Comparison of ENCODE assay signal across 8 mouse cellular contexts in the genomic region with DNA sequence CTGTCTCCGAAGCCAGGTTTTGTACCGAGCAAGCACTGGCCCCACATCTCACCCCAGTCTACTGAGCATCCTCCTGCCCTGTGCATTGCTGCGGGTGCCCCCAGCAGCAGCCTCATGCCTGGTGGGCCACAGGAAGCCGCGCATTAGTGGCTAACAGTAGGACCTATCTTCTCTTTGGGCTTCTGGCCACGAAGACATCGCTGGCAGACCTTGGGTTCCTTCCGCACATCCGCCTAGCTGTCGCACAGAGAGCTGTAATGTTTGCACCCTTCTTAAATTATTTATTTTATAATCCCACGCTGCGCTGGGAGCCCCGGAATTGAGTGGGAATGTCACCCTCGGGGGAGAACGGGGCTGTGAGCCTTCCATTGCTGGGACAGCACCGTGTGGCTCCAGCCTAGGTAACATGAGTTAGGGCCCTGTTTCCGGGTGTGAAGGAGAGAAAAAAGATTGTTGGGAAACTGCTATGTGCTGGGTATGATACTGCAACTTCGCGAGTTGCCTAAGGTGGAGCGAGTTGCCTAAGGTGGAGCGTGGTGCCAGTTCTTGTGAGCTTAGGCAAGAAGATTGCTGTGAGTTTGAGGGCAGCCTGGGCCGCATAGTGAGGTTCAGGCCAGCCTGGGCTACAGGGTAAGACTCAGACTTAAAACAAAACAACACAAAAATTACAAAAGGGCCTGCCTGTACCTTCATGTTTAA. TPM values are rescaled to one million over a fixed set of nuclear protein-coding genes. Genes with fewer than 3 reads are reported as not detected.
A peak's percentile ranks its signal among the peaks of the same experiment; 100 is the strongest.
DNase-seq lines count a peak whose midpoint lies in the region; ATAC-seq lines count a peak whose summit lies in the region.

No protein-coding gene starts in this region.

- H3K4me1 ChIP-seq in heart, embryonic 10.5 days: peaks cover 83% of the 10 kb centered on the region
- peaks cover 64% of the 10 kb centered on the region for H3K4me1 ChIP-seq in embryonic facial prominence, embryonic 13.5 days
- peaks cover 48% of the 10 kb centered on the region for H3K4me1 ChIP-seq in intestine, embryonic 14.5 days (replicated peaks; ENCODE audit: control insufficient read depth, insufficient read depth, low read length)
- H3K4me1 ChIP-seq in midbrain, embryonic 13.5 days (replicated peaks): peaks cover 62% of the 10 kb centered on the region

- DNase-seq in heart, embryonic 10.5 days (ENCODE audit: low spot score): no peak
- DNase-seq in heart, adult 11 months: no peak
- DNase-seq in CD4-positive, CD25-positive, alpha-beta regulatory T cell, adult 2 months (ENCODE audit: low read depth, low spot score): peak; percentile 38
- no peak for DNase-seq in intestine, embryonic 14.5 days (ENCODE audit: low spot score)
- DNase-seq in urinary bladder, postnatal 10 days (ENCODE audit: low spot score): no peak
- DNase-seq in cerebellum, postnatal 36 days: no peak

- peak overlapping the region; percentile 84 for H3K27ac ChIP-seq in heart, embryonic 10.5 days
- H3K27ac ChIP-seq in embryonic facial prominence, embryonic 13.5 days: peak overlapping the region; percentile 78
- H3K27ac ChIP-seq in intestine, embryonic 14.5 days (ENCODE audit: low read depth): peak overlapping the region; percentile 77; the same call in 1 of the 2 replicates
- peak overlapping the region; percentile 44; the same call in 1 of the 2 replicates for H3K27ac ChIP-seq in midbrain, embryonic 13.5 days

- peak overlapping the region; percentile 80 for H3K4me2 ChIP-seq in embryonic facial prominence, embryonic 13.5 days
- H3K4me2 ChIP-seq in intestine, embryonic 14.5 days (ENCODE audit: low read length): peak overlapping the region; percentile 94
- peak overlapping the region; percentile 62 for H3K4me2 ChIP-seq in midbrain, embryonic 13.5 days (replicated peaks)

- H3K9ac ChIP-seq in embryonic facial prominence, embryonic 13.5 days: peak overlapping the region; percentile 83
- peak overlapping the region; percentile 73 for H3K9ac ChIP-seq in intestine, embryonic 14.5 days (ENCODE audit: low read length)
- peak overlapping the region; percentile 79 for H3K9ac ChIP-seq in midbrain, embryonic 13.5 days (replicated peaks)

- H3K9me3 ChIP-seq in heart, embryonic 10.5 days: no peaks in the 10 kb centered on the region
- H3K9me3 ChIP-seq in embryonic facial prominence, embryonic 13.5 days: no peaks in the 10 kb centered on the region
- H3K9me3 ChIP-seq in intestine, embryonic 14.5 days (ENCODE audit: control insufficient read depth, low read length): no peaks in the 10 kb centered on the region
- no peaks in the 10 kb centered on the region for H3K9me3 ChIP-seq in midbrain, embryonic 13.5 days

- WGBS in heart, embryonic 10.5 days: 43% methylated on average over 22 of the region's 22 CpGs
- 29% methylated on average over 22 of the region's 22 CpGs for WGBS in embryonic facial prominence, embryonic 13.5 days
- 27% methylated on average over 22 of the region's 22 CpGs for WGBS in intestine, embryonic 14.5 days
- 44% methylated on average over 22 of the region's 22 CpGs for WGBS in midbrain, embryonic 13.5 days

- no peak for ATAC-seq in embryonic facial prominence, embryonic 13.5 days (ENCODE audit: insufficient number of reproducible peaks, insufficient read depth, low FRiP score, low TSS enrichment, low read depth)
- no peak for ATAC-seq in intestine, embryonic 14.5 days (replicated peaks; ENCODE audit: low FRiP score, low TSS enrichment, low read depth)
- peak; percentile 13 for ATAC-seq in midbrain, embryonic 13.5 days

- H3K36me3 ChIP-seq in heart, embryonic 10.5 days: no peaks in the 10 kb centered on the region
- H3K36me3 ChIP-seq in embryonic facial prominence, embryonic 13.5 days: 0 out of 2 replicates have a peak, but pooled peaks cover under 1% of the 10 kb centered on the region
- no peaks in the 10 kb centered on the region for H3K36me3 ChIP-seq in intestine, embryonic 14.5 days (ENCODE audit: control insufficient read depth, insufficient read depth, low read length)
- H3K36me3 ChIP-seq in midbrain, embryonic 13.5 days: no peaks in the 10 kb centered on the region

- no peaks in the 10 kb centered on the region for H3K27me3 ChIP-seq in heart, embryonic 10.5 days (ENCODE audit: insufficient read depth, poor library complexity, severe bottlenecking)
- no peaks in the 10 kb centered on the region; the same call in 1 of the 2 replicates for H3K27me3 ChIP-seq in embryonic facial prominence, embryonic 13.5 days
- no peaks in the 10 kb centered on the region for H3K27me3 ChIP-seq in intestine, embryonic 14.5 days (replicated peaks; ENCODE audit: control insufficient read depth, insufficient read depth, low read length)
- H3K27me3 ChIP-seq in midbrain, embryonic 13.5 days: peaks cover 12% of the 10 kb centered on the region

- H3K4me3 ChIP-seq in heart, embryonic 10.5 days: peak overlapping the region; percentile 72
- peak overlapping the region; percentile 67 for H3K4me3 ChIP-seq in embryonic facial prominence, embryonic 13.5 days
- H3K4me3 ChIP-seq in intestine, embryonic 14.5 days (ENCODE audit: low read depth, low read length): peak overlapping the region; percentile 74
- H3K4me3 ChIP-seq in midbrain, embryonic 13.5 days (replicated peaks): peak overlapping the region; percentile 58

RNA-seq across cellular contexts. Expression of a gene that starts 0.9 kb away (rescaled TPM):
- 26.7 and 26.9 TPM in 2 replicates for polyA plus RNA-seq in heart, embryonic 10.5 days (2016; fragmentation: Nextera tagmentation; extraction: Ambion mirVana)
- 18.4 and 18.7 TPM in 2 replicates for polyA plus RNA-seq in embryonic facial prominence, embryonic 13.5 days (2015; fragmentation: Nextera tagmentation; extraction: Ambion mirVana)
- 20.7 TPM in 2 replicates for polyA plus RNA-seq in intestine, embryonic 14.5 days (2014; fragmentation: Nextera tagmentation; extraction: Ambion mirVana)
- 13.4 and 15.2 TPM in 2 replicates for polyA plus RNA-seq in midbrain, embryonic 13.5 days (2015; fragmentation: Nextera tagmentation; extraction: Ambion mirVana)

RNA-seq across cellular contexts. Expression of a gene that starts 58.6 kb away (rescaled TPM):
- polyA plus RNA-seq in heart, embryonic 10.5 days (2016; fragmentation: Nextera tagmentation; extraction: Ambion mirVana): not detected in 2 replicates
- polyA plus RNA-seq in embryonic facial prominence, embryonic 13.5 days (2015; fragmentation: Nextera tagmentation; extraction: Ambion mirVana): not detected in 2 replicates
- polyA plus RNA-seq in intestine, embryonic 14.5 days (2014; fragmentation: Nextera tagmentation; extraction: Ambion mirVana): 0.54 TPM in 1 of 2 replicates, not detected in the other
- polyA plus RNA-seq in midbrain, embryonic 13.5 days (2015; fragmentation: Nextera tagmentation; extraction: Ambion mirVana): not detected in 2 replicates
